Mouse (Mus musculus) heart, adult 9 months (tissue): ENCODE results near the gene Tdrd9.
"Not testable (repeated sequence)": the region's sequence is repeated elsewhere in the genome, so short reads cannot be mapped to it uniquely, and the experiment has no call there.

Experiments
- DNase-seq, 2 experiments: peaks; one replicate each; pipeline ENCODE4 v3.0.0; 2022; ENCODE audit warnings: low spot score in 2 of 2

Gene Tdrd9

GRCm38 (mm10) chr12:112025907-112026645 is 54.7 kb downstream of the Tdrd9 start:
- DNase-seq: no peak

- no peak for DNase-seq
These were observed 56.0 kb downstream of the Tdrd9 start for GRCm38 (mm10) chr12:112027408-112027807.

DNA sequence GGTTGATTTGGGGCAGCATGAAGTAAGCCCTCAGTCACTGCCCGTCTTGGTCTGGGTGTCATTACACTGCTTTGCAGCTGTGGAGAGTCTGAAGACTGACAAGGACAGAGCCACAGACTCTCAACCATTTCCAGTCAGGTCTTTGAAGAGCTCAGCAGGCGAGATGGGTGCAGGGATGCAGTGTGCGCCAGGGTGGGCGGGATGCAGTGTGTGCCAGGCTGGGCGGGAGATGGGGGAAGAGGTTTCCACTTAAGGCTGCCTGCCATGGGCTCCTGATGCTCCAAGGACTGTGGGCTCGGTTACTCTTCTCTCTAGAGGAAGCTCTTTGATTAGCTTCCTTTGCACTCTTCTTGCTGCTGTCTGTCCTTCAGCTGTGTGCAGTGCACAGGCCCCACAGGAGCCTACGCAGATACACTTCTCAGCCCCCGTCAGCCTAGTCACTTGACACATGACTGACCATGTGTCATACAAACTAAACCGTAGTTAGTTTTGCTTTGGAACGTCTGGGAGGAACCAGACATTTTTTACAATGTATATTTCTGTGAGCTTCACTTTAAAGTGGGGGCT is 62.1 kb downstream of the Tdrd9 start:
- no peak for DNase-seq

GRCm38 (mm10) chr12:112035341-112036100 is 64.2 kb downstream of the Tdrd9 start:
- not testable (repeated sequence) for DNase-seq

DNA sequence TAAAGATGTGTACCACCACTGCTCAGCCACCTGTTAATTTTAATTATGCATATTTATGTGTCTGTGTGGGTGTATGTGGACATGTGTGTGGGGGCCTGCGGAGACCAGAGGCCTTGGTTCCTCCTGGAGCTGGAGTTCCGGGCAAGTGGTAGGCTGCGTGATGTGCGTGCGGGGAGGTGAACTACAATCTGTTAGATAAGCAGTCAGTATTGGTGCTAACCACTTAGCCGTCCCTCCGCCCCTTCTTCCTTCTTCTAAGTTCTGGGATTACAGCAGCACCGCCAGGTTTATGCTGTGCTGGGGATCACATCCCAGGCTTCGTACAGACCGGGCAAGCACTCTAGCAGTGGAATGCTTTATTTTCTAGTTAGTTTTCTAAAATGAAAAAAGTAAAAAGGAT is 67.1 kb downstream of the Tdrd9 start:
- DNase-seq: no peak

DNA sequence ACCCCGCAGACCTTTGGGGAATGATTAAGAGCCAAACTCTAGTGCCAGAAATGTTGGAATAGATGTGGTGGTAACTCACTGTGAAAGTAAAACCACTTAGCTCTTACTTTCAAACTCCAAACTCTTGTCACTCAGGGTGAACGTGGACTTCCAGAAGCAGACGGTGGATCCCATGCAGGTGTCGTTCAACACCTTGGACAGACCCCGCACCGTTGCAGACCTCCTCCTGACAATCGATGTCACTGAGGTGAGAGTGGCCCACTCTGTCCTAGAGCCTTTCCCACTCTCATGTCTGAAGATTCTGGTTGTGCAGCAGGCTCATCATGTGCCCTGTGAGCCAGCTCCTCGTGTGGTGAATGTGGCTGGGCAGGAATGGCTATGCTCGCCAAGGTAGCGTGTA is 67.8 kb downstream of the Tdrd9 start:
- no peak for DNase-seq

- no peak for DNase-seq
These were observed 71.3 kb downstream of the Tdrd9 start for GRCm38 (mm10) chr12:112042681-112043080.

DNA sequence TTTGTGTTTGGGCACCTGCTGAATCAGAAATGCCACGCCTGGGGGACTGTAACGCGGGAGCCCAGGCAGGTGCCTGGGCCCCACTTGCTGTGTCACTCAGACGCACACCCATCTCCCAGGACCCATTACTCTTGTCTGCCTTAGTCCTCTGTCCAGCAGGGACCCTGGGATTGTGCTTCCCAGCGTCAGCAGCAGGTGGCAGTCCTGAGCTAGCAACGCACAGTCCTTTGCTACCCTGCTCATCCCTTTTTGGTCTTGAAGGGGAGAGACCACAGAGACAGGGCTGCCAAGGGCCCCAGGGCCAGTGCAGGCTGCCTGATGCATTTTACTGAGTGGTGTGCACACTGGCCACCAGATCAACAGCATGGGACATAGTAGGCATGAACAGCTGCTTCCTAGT is 106.3 kb downstream of the Tdrd9 start:
- peak; percentile 25 to 55 for DNase-seq

- DNase-seq: no peak
These were observed 108.6 kb downstream of the Tdrd9 start for GRCm38 (mm10) chr12:112079911-112080310.

GRCm38 (mm10) chr12:112080911-112081310 is 109.6 kb downstream of the Tdrd9 start:
- DNase-seq: no peak

DNA sequence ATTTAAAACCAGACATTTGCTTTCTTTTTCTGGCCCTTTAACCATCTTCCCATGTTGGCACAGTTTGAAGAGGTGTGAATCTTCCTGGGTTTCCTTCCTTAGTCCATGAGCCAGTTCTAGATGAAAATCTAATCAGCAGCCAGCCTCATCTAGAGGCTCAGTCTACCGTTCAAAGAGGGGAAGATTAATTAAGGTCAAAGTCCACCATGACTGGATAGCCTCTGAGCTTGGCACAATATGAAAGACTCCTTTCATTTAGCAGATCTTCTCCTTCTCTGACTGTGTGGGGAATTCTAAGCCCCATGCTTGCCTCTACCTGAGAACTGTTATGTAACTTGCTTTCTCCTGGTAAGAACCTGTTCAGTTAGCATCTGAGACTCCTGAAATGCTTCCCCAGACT is 110.9 kb downstream of the Tdrd9 start:
- DNase-seq: no peak

GRCm38 (mm10) chr12:112086250-112086649 is 114.9 kb downstream of the Tdrd9 start:
- DNase-seq: no peak

GRCm38 (mm10) chr12:112086726-112087125 is 115.4 kb downstream of the Tdrd9 start:
- no peak for DNase-seq

DNA sequence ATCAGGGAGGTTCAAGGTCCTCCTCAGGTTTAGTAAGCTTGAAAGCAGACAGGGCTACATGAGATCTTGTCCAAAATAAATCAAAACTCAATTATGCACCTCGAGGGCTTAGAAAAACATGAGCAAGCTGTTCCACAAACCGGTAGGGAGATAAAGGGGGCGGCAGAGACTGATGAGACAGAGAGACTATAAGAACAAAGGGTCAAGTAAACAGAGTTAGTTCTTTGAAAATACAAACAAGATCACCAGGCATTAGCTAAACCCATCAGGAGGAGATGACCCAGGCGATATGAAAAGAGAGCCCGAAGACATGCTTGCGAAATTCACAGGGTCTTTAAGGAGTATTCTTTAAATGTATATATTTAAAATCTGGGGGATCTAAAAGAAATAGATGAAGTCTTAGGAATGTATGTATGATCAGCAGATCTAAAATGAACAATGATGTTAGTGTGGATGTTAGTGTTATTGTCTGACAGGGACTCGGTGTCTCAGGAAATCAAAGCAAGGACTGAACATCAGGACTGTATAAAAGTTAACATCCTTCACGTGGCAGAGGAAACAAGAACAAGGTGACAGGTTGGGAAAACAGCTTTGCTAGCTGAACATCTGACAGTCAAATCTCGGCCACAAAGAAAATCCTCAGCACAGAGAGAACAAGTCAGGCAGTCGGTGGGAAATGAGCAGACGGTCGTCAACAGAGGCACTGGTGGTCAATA is 117.4 kb downstream of the Tdrd9 start:
- DNase-seq: no peak

DNA sequence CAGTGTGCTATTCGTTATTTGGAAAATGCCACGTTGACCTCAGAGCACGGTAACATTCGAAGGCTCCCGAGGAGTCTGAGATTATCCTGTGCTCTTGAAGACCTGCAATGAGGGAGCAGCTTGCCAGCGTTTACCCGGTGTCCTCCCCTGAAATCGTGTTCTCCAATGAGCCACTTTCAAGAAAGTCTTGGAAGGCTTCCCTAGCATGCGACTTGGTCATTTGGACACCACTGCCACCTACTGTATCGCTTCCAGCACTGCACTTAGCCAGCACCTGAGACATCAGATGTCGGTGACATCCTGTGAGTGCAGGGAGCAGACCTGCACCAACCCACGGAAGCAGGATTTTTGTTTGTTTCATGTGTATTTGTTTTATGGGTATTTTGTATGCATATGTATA is 119.7 kb downstream of the Tdrd9 start:
- DNase-seq: peak; percentile 32 to 47

GRCm38 (mm10) chr12:112094261-112094880 is 123.0 kb downstream of the Tdrd9 start:
- DNase-seq: no peak

GRCm38 (mm10) chr12:112096051-112096732 is 124.8 kb downstream of the Tdrd9 start:
- DNase-seq: peak; percentile 70 to 87

GRCm38 (mm10) chr12:112096733-112097117 is 125.4 kb downstream of the Tdrd9 start:
- DNase-seq: no peak

DNA sequence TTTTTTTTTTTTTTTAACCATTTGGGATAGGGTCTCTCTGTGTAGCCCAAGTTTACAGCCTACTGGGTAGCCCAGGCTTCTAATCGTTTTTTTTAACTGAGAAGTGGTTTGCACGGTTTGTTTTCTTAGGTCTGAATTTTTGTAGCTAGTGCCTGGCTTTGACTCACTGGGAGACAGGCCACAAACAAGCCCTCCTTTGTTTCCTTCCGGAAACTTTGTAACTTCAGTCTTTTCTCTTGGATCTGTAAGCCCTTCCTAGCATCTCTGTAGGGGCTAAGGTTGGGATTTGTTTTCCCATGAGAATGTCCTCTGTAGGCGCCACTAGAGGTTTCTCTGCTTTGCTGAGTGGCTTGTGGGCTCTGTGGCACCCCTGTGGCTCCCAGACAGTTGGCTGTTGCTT is 128.7 kb downstream of the Tdrd9 start:
- DNase-seq: no peak

- DNase-seq: no peak
These were observed 129.7 kb downstream of the Tdrd9 start for GRCm38 (mm10) chr12:112101045-112101444.

- DNase-seq: no peak
These were observed 131.8 kb downstream of the Tdrd9 start for GRCm38 (mm10) chr12:112103179-112103578.
